Mouse (Mus musculus) stomach, postnatal 0 days (tissue): ENCODE data around the gene Spint1. TPM values are rescaled to one million over a fixed set of nuclear protein-coding genes. Genes with fewer than 3 reads are reported as not detected.
A peak's percentile ranks its signal among the peaks of the same experiment; 100 is the strongest.

Source experiments
- ATAC-seq: fragments of 200-750 bp; cut with Nextera tagmentation; 2 replicates; pipeline ENCODE4 v1.8.0; 2017; ENCODE audit not compliant: low FRiP score, low TSS enrichment
- DNase-seq: peaks from one replicate; pipeline ENCODE4 v3.0.0-alpha.2; 2016; ENCODE audit warnings: low spot score
- H3K27ac ChIP-seq: fragments of 300-500 bp; sonication (generic); replicated peaks from 2 replicates; pipeline ENCODE4 v1.5.1; 2014; ENCODE audit warnings: mild to moderate bottlenecking, control low read depth
- H3K27me3 ChIP-seq: fragments of 300-500 bp; sonication (generic); 2 replicates; pipeline ENCODE4 v1.6.1; 2014; ENCODE audit warnings: low read length; ENCODE audit not compliant: control insufficient read depth, insufficient read depth
- H3K36me3 ChIP-seq: fragments of 300-500 bp; sonication (generic); 2 replicates; pipeline ENCODE4 v1.6.1; 2014; ENCODE audit warnings: low read length, mixed read lengths; ENCODE audit not compliant: control insufficient read depth, insufficient read depth
- H3K4me1 ChIP-seq: fragments of 300-500 bp; sonication (generic); replicated peaks from 2 replicates; pipeline ENCODE4 v1.6.1; 2014; ENCODE audit warnings: antibody characterized with exemption; ENCODE audit not compliant: control insufficient read depth, insufficient read depth
- H3K4me2 ChIP-seq: fragments of 300-500 bp; sonication (generic); replicated peaks from 2 replicates; pipeline ENCODE4 v1.6.1; 2014; ENCODE audit warnings: low read depth, mild to moderate bottlenecking, control low read depth, moderate library complexity
- H3K4me3 ChIP-seq: fragments of 300-500 bp; sonication (generic); 2 replicates; pipeline ENCODE4 v1.5.1; 2014; ENCODE audit warnings: low read depth, low read length, control low read depth
- H3K9ac ChIP-seq: fragments of 300-500 bp; sonication (generic); 2 replicates; pipeline ENCODE4 v1.6.1; 2014; ENCODE audit warnings: mild to moderate bottlenecking, low read length, control low read depth, mixed read lengths
- H3K9me3 ChIP-seq: fragments of 300-500 bp; sonication (generic); 2 replicates; pipeline ENCODE4 v1.6.1; 2016; ENCODE audit warnings: low read length; ENCODE audit not compliant: control insufficient read depth
- CTCF ChIP-seq: IDR thresholded peaks from 2 replicates; pipeline ENCODE4 v1.5.1; 2016; ENCODE audit warnings: antibody characterized with exemption, low read depth, mild to moderate bottlenecking, moderate library complexity
- EP300 ChIP-seq: optimal IDR thresholded peaks from 2 replicates; pipeline ENCODE3; 2016; ENCODE audit warnings: antibody characterized with exemption
- WGBS: fragments of 180-500 bp; shearing (Covaris S2); extraction: QIAGEN DNeasy Blood & Tissue Kit; methylation state at CpG from one replicate; pipeline ENCODE4 v1.1.7; 2014; 5-methylcytosine and 5-hydroxymethylcytosine counted together
- polyA plus RNA-seq: library from polyadenylated mRNA; unstranded; fragments of >200 nt; fragmentation: Nextera tagmentation; extraction: Ambion mirVana; gene quantifications from 2 replicates; pipeline ENCODE4 v1.2.1, GENCODE M21; 2015

Spint1 gene
- polyA plus RNA-seq, 1 experiment from 2014 or later = 70.9 TPM

GRCm38 (mm10) chr2:119208344-119209175 is 28.6 kb upstream of the Spint1 start, which contains the start of the genes Zfyve19 and Dnajc17:
Gene Zfyve19 (plus strand): TSS chr2:119208617.
Gene Dnajc17 (minus strand): TSS chr2:119208795.
- H3K9me3 ChIP-seq = no peaks in the 10 kb centered on the region
- peak within 1 kb of the TSS; percentile 90 for H3K27ac ChIP-seq
- H3K4me1 ChIP-seq = no peaks in the 10 kb centered on the region
- peak; percentile 97 for ATAC-seq
- peak within 1 kb of the TSS; percentile 66 for H3K9ac ChIP-seq
- H3K36me3 ChIP-seq = peaks cover 10% of the 10 kb centered on the region
- DNase-seq = peak; percentile 97
- no peaks in the 10 kb centered on the region for H3K27me3 ChIP-seq
- whole genome bisulfite sequencing = under 1% methylated on average over 51 of the region's 51 CpGs
- peak within 1 kb of the TSS; percentile 58 for H3K4me3 ChIP-seq
- peak within 1 kb of the TSS; percentile 70 for H3K4me2 ChIP-seq
- TF ChIP-seq CTCF (peak; percentile 24; the same call in 1 of the 2 replicates), EP300 (no peak)

- Histone ChIP-seq H3K36me3 (peaks cover 10% of the 10 kb centered on the region), H3K4me2 (peak overlapping the region; percentile 70), H3K27ac (peak overlapping the region; percentile 19; the same call in 1 of the 2 replicates), H3K27me3 (no peaks in the 10 kb centered on the region), H3K4me3 (peak overlapping the region; percentile 58), H3K9me3 (no peaks in the 10 kb centered on the region), H3K4me1 (no peaks in the 10 kb centered on the region), H3K9ac (peak overlapping the region; percentile 60)
- no peak for TF ChIP-seq CTCF
- TF ChIP-seq EP300 = no peak
- no peak for DNase-seq
- ATAC-seq = no peak
- 0% methylated on average over 13 of the region's 13 CpGs for WGBS
Measured at GRCm38 (mm10) chr2:119209176-119209507, 28.0 kb upstream of the Spint1 start.

GRCm38 (mm10) chr2:119229775-119230704 is 7.1 kb upstream of the Spint1 start, which contains the start of gene Ppp1r14d:
Gene Ppp1r14d (minus strand): TSS chr2:119229906.
- no peak within 1 kb of the TSS for H3K9ac ChIP-seq
- no peaks in the 10 kb centered on the region for H3K36me3 ChIP-seq
- no peak within 1 kb of the TSS for H3K27ac ChIP-seq
- ATAC-seq (no peak), DNase-seq (no peak)
- TF ChIP-seq EP300 (no peak), CTCF (no peak)
- H3K27me3 ChIP-seq = no peaks in the 10 kb centered on the region
- no peaks in the 10 kb centered on the region for H3K4me1 ChIP-seq
- no peaks in the 10 kb centered on the region for H3K9me3 ChIP-seq
- no peak within 1 kb of the TSS for H3K4me3 ChIP-seq
- WGBS = 66% methylated on average over 6 of the region's 6 CpGs
- no peak within 1 kb of the TSS for H3K4me2 ChIP-seq

- Histone ChIP-seq H3K9ac (peak overlapping the region; percentile 76), H3K9me3 (no peaks in the 10 kb centered on the region), H3K4me2 (peak overlapping the region; percentile 69), H3K27ac (peak overlapping the region; percentile 93), H3K4me1 (no peaks in the 10 kb centered on the region), H3K36me3 (no peaks in the 10 kb centered on the region), H3K27me3 (peaks cover 3% of the 10 kb centered on the region; the same call in 1 of the 2 replicates), H3K4me3 (peak overlapping the region; percentile 56)
- no peak for DNase-seq
- peak; percentile 69 for TF ChIP-seq EP300
- TF ChIP-seq CTCF = no peak
- 11% methylated on average over 25 of the region's 25 CpGs for WGBS
- no peak for ATAC-seq
Measured at GRCm38 (mm10) chr2:119236682-119237209, 416 bp upstream of the Spint1 start.

- DNase-seq (no peak), ATAC-seq (peak; percentile 1; the same call in 1 of the 2 replicates)
- no peaks in the 10 kb centered on the region for H3K36me3 ChIP-seq
- H3K27me3 ChIP-seq = peaks cover 3% of the 10 kb centered on the region; the same call in 1 of the 2 replicates
- no peaks in the 10 kb centered on the region for H3K4me1 ChIP-seq
- no peak for TF ChIP-seq CTCF
- no peak for TF ChIP-seq EP300
- WGBS = 3% methylated on average over 31 of the region's 31 CpGs
- peak overlapping the region; percentile 93 for H3K27ac ChIP-seq
- peak overlapping the region; percentile 56 for H3K4me3 ChIP-seq
- no peaks in the 10 kb centered on the region for H3K9me3 ChIP-seq
- peak overlapping the region; percentile 69 for H3K4me2 ChIP-seq
- peak overlapping the region; percentile 76 for H3K9ac ChIP-seq
Measured at GRCm38 (mm10) chr2:119237871-119238220, 684 bp downstream of the Spint1 start.
